Mouse (Mus musculus): Measurements from ENCODE around the gene Sorcs2.

- TF ChIP-seq CTCF (IDR thresholded peaks at IDR 0.05; ENCODE audit: insufficient read depth, low read depth, low read length) (peak; percentile 82), POLR2A (IDR thresholded peaks at IDR 0.05; ENCODE audit: insufficient read depth, low read depth, low read length) (no peak)
Observed at GRCm38 (mm10) chr5:36323526-36323925, 74.4 kb downstream of the Sorcs2 start.

All from olfactory bulb, adult 2 months (tissue).